Mouse (Mus musculus) adrenal gland, adult 18-20 months (tissue): ENCODE results near the gene Cdk5r1. TPM values are rescaled to one million over a fixed set of nuclear protein-coding genes. Genes with fewer than 3 reads are reported as not detected.
A peak's percentile ranks its signal among the peaks of the same experiment; 100 is the strongest.
"Not testable (repeated sequence)": the region's sequence is repeated elsewhere in the genome, so short reads cannot be mapped to it uniquely, and the experiment has no call there.

Experiments used
- DNase-seq, 2 experiments: peaks; one replicate each; pipeline ENCODE4 v3.0.0; 2021 to 2022; ENCODE audit warnings: low spot score in 2 of 2
- long read RNA-seq, 2 experiments: library from polyadenylated mRNA; stranded (forward); transcript quantifications; one replicate each; pipeline ENCODE4 v2.0.0; 2021
- total RNA-seq, 2 experiments: library from RNA; stranded (reverse); gene quantifications; 1 replicate in 1 of 2; 2 replicates in 1 of 2; pipeline ENCODE4 v1.2.3; 2021

Cdk5r1 gene
- 1 to 10 TPM; 1.5 to 2.0 TPM for total RNA-seq
- long read RNA-seq, experiment 1, full-length matches to known transcripts: 2 of 2 reads
- long read RNA-seq, experiment 1, partial matches to known transcripts: 0 of 2 reads
- long read RNA-seq, experiment 1, other reads (novel, unspliced or antisense): 0 of 2 reads
- long read RNA-seq, experiment 2, full-length matches to known transcripts: 2 of 2 reads
- long read RNA-seq, experiment 2, partial matches to known transcripts: 0 of 2 reads
- long read RNA-seq, experiment 2, other reads (novel, unspliced or antisense): 0 of 2 reads

DNA sequence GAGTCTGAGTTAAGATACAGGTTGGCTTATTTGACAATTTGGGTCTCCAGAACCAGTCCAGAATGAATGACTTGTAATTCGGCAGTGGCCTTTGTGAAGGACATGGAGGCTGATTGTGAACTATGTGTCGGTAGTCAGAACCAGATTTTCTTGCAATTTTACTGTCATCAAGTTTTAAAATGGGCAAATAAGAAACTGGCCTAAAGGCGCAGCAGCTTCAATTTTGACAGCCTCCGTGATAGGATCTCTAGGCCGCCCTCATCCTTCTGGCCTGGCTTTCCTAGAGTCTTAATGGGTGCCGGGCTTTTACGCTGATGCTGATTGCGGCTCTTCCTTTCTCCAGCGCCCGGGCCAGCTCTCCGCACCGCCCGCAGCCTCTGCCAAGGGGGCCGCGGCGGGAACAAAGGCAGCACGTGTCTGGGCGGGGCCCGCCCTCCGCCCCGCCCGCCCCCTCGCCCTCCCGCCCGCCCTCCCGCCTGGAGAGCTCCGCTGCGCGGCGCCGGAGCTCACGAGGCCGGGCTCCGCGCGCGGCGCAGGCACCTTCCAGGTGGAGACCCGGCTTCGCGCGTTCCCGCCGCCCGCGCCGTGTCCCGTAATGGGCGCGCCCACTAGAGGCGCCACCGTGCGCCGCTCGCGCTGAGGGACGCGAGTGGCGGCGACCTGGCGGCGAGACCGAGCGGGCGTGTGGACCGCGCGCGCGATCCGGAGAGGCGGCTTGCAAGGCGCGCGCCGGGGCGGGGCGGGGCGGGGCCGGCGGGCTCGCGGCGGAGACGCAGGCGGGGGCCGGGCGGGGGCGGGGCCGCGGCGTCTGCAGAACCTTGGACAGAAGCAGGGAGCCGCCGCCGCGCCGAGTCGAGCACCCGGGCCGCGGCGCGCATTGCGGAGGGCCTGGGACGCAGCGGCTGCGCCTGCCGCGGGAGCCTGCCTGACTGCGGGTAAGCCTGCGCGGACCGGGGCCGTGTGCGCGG lies at the start of gene Cdk5r1:
TSS of gene Cdk5r1 (plus strand) at position 802 of the 968 bp plus-strand sequence.
- DNase-seq: peak; percentile 84 to 87

DNA sequence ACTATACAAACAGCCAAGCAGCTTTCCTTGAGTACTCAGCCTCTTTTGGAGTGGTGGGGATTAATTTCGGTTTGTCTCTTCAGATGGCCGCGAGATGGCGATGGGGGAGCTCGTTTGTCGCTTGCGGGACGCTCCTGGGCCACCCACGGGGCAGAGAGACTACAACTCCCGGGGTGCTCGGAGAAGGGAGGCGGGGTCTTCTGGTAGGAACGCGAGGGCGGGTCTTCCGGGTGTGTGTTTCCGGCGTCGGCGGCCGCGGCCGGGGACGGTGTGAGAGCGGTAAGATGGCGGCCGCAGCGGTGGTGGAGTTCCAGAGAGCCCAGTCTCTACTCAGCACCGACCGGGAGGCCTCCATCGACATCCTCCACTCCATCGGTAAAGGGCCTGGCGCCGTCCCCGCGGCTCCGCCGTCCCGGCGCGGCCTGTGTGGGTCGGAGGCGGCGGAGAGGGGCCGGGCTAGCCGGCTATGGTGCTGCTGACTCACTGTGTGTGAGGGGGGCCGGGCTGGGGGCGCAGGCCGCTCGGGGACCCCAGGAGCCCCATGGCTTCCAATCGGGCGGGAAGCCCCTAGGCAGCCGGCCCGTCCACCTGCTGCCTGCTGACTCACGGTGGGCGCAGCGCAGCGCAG lies 48.3 kb upstream of the Cdk5r1 start, which contains the start of gene Psmd11:
TSS of gene Psmd11 (plus strand) at position 235 of the 628 bp plus-strand sequence.
- peak; percentile 86 to 90 for DNase-seq

DNA sequence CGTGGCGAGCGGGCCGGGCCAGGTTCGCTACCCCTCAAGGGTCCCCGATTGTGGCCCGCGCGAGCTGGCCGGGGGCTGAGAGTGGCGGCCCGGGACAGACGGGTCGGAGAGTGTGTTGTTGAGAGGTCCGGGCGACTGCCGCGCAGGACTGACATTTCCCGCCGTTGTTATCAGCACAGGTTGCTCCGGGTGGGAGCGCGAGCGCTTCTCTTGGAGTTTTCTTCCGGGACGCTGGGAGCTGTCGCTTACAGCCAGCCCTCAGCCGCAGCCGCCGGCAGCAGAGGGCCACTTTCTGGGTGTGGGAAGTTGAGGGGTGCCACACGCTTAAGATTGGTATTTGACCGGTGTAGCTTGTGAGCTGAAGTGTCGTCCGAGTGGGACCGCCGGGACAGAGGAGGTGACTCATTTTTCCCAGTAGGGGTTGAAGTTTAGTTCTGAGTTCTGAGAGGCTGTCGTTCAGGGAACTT lies 47.8 kb upstream of the Cdk5r1 start:
- DNase-seq: peak; percentile 51 to 53

DNA sequence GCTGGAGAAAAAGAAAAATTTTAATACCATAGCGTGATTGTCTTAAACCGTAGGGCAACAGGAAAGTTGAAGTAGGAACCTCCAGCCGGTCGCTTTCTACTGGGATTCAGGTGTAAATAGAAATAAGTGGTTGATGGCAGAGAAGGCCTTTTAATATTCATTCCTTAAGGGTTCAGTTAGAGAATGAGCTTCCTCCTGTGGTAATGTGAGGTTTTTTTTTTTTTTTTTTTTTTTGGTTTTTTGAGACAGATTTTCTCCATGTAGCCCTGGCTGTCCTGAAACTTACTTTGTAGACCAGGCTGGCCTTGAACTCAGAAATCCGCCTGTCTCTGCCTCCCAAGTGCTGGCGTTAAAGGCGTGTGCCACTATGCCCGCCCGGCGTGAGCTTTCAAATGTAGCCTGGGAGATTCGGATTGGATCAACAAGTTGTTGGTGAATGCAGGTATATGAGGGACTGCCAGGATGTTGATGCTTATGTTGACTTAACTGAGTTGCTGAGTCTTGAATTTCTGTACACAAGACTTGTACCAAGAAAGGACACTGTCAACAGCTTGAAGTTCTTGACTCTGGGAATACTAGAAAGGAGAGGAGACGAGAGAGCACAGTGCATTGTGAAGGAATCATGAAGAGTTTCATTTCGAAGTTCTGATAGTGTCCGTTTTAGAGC lies 47.2 kb upstream of the Cdk5r1 start:
- DNase-seq: no peak

DNA sequence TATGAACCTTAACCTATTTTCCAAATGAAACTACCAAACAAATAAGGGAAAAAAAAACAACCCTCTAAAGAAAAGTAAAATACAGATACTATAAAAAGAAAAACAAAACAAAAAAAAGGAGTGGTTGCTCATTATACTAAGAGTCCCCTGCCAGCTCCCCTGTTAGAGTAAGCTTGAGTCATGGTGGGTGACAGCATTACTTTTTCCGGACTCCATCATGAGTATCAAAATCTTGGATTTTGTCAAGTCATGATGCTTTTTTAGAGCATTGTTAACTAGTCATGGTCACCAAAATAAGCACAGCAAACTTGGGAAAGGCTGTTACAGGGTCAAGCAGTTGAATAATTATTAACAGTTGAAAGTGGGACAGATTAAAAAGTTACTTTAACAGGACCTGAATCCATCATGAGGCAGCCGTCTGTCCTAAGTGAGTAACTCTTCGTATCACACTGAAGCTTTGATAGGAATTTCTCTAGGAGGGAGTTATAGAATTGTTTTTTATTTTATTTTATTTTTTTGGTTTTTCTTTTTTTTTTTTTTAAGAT lies 46.4 kb upstream of the Cdk5r1 start:
- DNase-seq: no peak

DNA sequence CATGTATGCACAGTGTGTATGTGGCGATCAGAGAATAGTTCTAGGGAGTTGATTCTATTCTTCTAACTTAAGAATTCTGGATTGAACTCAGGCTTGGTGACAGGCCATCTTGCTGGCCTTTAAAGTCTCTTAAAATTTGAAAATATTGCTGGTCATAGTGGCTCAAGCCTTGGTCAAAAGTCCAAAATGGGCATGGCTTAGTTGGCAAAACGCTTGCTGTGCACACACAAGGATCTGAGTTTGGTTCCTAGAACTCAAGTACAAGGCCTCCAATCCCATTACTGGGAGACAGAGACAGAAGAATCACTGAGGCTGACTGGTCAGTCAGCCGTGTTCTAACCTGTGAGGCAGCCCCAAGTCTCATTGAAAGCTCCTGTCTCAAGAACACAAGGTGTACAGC lies 29.9 kb upstream of the Cdk5r1 start:
- no peak for DNase-seq

DNA sequence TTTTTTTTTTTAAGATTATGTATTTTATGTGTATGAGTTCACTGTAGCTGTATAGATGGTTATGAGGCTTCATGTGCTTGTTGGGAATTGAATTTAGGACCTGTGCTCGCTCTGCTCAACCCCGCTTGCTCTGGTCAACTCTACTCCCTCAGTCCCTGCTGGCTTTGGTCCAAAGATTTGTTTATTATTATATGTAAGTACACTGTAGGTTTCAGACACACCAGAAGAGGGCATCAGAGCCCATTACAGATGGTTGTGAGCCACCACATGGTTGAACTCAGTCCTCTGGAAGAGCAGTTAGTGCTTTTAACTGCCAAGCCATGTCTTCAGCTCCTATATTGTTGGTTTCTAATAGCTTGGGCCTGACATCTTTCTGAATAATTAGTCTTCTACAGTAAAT lies 27.0 kb upstream of the Cdk5r1 start:
- DNase-seq: no peak

DNA sequence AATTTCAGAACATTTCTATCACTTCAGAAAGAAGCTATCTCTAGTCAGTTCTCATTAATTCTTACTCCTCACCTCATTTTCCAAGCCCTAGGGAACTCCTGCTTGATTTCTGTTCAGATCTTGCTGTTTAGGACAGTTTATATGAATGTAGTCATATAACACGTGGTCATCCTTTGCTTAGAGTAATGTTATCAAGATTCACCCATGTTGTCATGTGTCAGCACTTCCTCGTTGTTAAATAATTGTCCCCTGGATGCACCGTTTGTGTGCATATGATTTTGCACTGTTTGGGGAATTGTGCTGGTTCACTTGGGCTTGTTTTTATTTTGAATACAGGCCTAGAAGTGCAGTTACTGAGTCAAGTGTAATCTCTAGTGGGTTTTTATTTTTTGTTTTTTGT lies 24.6 kb upstream of the Cdk5r1 start:
- no peak for DNase-seq

DNA sequence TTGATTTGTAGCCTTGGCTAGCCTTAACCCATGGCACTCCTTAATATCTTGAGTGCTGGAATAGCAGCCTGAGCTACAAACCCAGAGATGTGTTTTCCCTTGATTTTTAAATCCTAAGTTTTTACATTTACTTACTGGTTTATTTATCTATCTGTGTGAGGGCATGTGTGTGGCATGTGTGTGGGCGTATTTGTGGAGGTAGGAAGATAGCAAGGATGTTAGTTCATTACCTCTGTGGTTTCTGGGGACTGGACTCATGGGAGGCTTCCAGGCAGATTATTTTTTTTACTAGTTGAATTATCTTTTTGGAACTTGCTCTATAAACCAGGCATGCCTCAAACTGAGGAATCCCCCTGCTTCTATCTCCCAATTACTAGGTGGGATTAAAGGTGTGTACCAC lies 23.6 kb upstream of the Cdk5r1 start:
- DNase-seq: no peak

DNA sequence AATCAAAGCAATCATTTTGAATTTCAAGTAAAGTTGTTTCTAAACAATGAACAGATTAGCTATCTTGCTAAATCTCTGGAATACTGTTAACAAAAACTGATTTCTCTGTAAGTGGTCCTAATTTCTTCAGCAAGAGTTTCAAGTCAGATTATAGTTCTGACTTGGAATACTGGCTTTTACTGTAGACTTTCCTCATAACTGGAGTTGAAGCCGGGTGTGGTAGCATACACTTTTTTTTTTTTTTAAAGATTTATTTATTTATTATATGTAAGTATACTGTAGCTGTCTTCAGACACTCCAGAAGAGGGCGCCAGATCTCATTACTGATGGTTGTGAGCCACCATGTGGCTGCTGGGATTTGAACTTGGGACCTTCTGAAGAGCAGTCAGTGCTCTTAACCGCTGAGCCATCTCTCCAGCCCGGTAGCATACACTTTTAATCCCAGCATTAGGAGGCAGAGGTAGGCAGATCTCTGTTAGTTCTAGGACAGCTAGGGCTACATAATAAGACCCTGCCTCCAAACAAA lies 13.2 kb upstream of the Cdk5r1 start:
- DNase-seq: not testable (repeated sequence)

DNA sequence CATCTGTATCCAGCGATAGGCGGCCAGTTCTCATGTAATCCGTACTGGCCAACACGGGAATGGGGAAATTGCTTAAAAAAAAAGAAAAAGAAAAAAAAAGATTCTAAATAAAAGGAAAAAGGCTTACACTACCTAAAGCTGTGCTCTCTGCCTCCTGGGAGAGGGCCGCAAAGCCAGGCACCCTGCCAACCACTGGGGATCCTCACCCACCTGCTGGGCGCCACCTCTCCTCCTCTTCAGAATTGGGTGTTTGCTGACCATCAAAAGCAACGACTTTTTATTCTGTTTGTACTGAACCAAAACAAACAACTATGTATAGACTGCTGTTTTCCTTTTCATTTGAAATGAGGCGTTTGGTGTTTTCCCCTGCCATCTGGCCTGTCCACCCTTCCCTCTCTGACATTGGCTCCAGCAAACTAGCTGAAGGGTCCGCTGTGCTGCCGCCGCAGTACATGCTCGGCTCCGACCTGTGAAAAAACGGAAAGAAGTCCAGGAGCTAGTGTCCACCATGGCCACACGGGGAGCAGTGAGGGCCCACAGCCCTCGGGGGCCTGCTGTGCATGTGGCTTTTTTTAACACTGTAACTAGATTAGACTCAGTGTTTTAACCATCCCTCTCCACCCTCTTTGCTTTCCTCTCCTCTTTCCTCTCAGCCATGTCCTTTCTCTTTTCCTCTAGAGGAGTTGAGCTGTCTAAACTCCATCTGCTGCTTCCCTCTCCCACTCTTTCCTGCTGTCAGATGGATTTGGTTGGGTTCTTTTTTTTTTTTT lies 4.8 kb upstream of the Cdk5r1 start:
- no peak for DNase-seq

DNA sequence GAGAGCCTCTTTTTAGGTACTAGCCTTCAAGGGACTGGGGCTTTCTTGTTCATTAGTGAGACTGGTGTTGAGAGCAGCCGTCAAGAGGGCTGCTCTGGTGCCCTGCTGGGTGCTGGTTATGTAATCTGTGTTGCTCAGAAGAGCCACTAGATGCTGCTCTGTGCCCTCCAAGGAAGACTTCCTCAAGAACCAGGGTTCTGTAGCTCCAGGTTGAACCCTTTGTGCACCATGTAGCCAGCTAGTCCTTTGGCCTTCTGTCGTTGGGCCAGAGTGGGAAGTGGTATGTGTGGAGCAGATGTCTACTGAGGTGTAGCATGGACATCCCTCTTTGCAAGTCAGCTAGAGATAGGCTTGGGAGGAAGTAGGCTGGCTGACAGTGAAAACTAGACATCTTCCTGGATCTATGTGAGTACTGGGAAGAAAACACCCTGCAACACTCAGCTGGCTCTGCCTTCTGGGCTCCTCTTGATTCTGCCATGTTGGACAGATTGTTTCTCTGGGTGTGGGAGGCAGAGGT lies 2.6 kb upstream of the Cdk5r1 start:
- DNase-seq: no peak

DNA sequence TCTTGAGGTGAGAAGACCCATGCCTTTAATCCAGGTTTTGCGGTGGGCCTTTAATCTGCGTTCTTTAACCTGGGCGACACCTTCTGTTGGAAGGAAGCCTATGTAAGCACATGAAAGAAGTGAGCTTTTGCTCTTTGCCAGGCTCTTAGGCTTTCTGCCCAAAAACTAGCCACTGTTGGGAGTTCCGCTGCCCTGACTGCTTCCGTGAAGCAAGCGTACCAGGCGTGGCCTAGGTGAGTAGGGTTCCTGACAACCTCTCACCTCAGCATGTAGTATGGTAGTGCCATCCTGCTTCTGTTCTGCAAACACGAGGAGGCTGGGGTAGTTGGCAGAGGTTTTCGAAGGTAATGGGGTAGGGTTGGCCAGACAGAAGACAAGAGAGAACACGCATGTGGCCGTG lies 2.0 kb upstream of the Cdk5r1 start:
- no peak for DNase-seq

DNA sequence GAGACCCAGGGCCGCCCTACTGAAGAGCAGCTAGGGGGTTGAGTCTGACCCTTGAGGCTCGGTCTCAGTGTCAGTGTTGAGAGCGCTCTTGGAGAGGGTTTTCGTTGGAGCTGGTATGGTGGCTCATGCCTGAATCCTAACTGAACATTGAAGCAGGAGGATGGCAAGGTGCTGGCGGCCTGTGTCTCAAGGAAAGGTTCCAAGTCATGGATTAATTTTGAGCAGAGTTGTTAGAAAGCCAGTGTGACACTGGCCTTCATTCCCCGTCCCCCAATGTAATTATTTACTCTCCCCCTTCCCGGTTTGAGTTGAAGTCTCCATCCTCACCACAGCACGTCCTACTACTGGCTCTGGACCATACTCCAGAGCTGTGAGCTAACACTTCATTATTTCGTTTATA lies 1.3 kb upstream of the Cdk5r1 start:
- DNase-seq: no peak

DNA sequence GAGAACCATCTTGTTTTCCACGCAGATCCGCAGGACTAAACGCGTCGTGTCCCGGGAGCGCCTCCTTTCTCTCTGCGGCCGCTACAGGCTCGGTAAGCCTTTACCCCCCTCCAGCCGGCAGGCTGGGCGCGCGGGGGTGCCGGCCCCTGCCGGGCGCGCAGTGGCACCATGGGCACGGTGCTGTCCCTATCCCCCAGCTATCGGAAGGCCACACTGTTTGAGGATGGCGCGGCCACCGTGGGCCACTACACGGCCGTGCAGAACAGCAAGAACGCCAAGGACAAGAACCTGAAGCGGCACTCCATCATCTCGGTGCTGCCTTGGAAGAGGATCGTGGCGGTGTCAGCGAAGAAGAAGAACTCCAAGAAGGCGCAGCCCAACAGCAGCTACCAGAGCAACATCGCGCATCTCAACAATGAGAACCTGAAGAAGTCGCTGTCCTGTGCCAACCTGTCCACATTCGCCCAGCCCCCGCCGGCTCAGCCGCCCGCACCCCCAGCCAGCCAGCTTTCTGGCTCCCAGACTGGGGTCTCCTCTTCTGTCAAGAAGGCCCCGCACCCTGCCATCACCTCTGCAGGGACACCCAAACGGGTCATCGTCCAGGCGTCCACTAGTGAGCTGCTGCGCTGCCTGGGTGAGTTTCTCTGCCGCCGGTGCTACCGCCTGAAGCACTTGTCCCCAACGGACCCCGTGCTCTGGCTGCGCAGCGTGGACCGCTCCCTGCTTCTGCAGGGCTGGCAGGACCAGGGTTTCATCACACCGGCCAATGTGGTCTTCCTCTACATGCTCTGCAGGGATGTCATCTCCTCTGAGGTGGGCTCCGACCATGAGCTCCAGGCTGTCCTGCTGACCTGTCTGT lies 747 bp downstream of the Cdk5r1 start:
- DNase-seq: no peak

DNA sequence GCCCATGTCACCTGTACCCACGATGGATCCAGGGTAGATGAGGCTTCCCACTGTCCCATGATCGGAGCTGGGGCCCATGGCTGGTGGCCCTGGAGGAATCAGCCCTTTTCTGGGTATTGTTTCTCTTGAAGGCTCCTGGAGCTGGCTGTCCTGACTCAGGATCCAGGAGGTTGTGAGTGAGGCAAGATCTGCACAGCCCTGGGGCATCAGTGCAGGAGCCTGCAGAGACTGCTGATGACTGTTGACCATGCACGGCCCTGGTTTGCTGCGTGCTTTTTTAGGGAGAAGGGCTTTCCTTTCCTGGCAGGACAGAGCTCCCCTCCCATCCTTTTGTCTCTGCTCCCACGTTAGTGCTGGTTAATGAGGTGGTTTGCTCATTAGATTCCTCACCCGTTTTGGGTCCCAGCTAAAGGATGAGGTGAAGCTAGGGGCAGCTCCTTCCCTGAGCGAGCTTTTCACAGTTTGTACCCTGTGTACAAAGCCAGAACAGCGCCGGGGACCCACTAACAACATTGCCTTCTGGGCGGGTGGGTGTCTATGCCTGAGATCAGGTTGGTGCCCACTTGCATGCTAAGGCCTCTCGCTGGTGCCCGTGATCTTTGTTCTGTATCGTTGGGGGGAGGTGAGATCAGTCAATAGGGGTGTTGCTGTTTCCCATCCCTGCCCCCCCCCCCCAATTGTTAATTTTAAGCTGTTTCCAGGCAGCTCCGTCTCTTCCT lies 2.0 kb downstream of the Cdk5r1 start:
- DNase-seq: no peak

DNA sequence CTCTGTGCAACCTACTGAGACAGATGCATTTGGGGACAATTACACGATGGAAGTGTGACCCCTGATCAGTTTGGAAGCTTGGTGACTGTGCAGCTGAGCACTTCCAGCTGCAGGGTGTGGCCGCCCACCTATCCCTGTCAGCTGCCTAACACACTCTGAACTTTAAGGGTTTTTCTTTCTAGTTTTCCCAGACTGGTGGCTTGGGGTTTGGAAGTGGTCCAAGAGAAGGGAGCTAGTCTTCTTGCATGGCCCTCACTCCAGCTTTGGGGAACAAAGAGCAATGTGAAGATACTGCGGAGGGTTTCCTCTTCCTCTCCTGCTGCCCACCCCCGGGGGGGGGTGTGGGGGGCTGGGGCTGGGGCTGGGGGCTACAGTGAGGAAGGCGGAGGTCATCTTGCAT lies 2.6 kb downstream of the Cdk5r1 start:
- no peak for DNase-seq
